Mouse (Mus musculus) myocyte (in vitro differentiated cells): Measurements from ENCODE around the gene Gmds.

Source experiments
- CEBPB ChIP-seq: IDR thresholded peaks from 2 replicates; pipeline ENCODE4 v1.6.1; 2011; ENCODE audit warnings: mild to moderate bottlenecking, moderate library complexity; ENCODE audit not compliant: poor library complexity, insufficient read depth, severe bottlenecking
- E2F4 ChIP-seq: IDR thresholded peaks from one replicate; pipeline ENCODE4 v1.6.1; 2011; ENCODE audit warnings: mild to moderate bottlenecking, control low read depth, moderate library complexity; ENCODE audit not compliant: insufficient read depth
- MAX ChIP-seq: IDR thresholded peaks from one replicate; pipeline ENCODE4 v1.6.1; 2011; ENCODE audit warnings: low read depth, mild to moderate bottlenecking, control low read depth
- MYOD1 ChIP-seq, 3 experiments: IDR thresholded peaks; one replicate each; pipeline ENCODE4 v1.6.1; 2011; ENCODE audit warnings: control low read depth in 2 of 3, low read depth in 2 of 3, mild to moderate bottlenecking in 2 of 3, moderate library complexity in 1 of 3; ENCODE audit not compliant: insufficient read length in 2 of 3, control insufficient read depth in 1 of 3
- POLR2A ChIP-seq: IDR thresholded peaks from one replicate; pipeline ENCODE4 v1.6.1; 2011; ENCODE audit warnings: low read depth, mild to moderate bottlenecking, control low read depth, moderate library complexity; ENCODE audit not compliant: insufficient read length
- POLR2AphosphoS2 ChIP-seq: IDR thresholded peaks from one replicate; pipeline ENCODE4 v1.6.1; 2011; ENCODE audit warnings: low read depth, control low read depth; ENCODE audit not compliant: insufficient read length
- REST ChIP-seq: IDR thresholded peaks from one replicate; pipeline ENCODE4 v1.6.1; 2011; ENCODE audit warnings: mild to moderate bottlenecking, control low read depth, moderate library complexity; ENCODE audit not compliant: insufficient read depth, insufficient read length
- SRF ChIP-seq: IDR thresholded peaks from one replicate; pipeline ENCODE4 v1.6.1; 2011; ENCODE audit warnings: low read depth; ENCODE audit not compliant: control insufficient read depth, insufficient read length
- TCF12 ChIP-seq: IDR thresholded peaks from one replicate; pipeline ENCODE4 v1.6.1; 2011; ENCODE audit warnings: mild to moderate bottlenecking, control low read depth; ENCODE audit not compliant: poor library complexity, insufficient read depth, severe bottlenecking
- TCF3 ChIP-seq: IDR thresholded peaks from one replicate; pipeline ENCODE4 v1.6.1; 2011; ENCODE audit warnings: low read depth, control low read depth; ENCODE audit not compliant: insufficient read length
- USF1 ChIP-seq: IDR thresholded peaks from one replicate; pipeline ENCODE4 v1.6.1; 2011; ENCODE audit warnings: low read depth, mild to moderate bottlenecking, control low read depth, moderate library complexity

- TF ChIP-seq POLR2A = no peak
- TF ChIP-seq CEBPB = no peak
- no peak for TF ChIP-seq E2F4
- TF ChIP-seq MAX = no peak
- no peak for TF ChIP-seq POLR2AphosphoS2
- TF ChIP-seq REST = no peak
- TF ChIP-seq MYOD1 (IDR thresholded peaks at IDR 0.05; ENCODE audit: control insufficient read depth in 1 of 3, insufficient read length in 2 of 3, low read depth in 2 of 3) = no peak
- TF ChIP-seq SRF = no peak
- no peak for TF ChIP-seq TCF3
- no peak for TF ChIP-seq USF1
- no peak for TF ChIP-seq TCF12
Measured at GRCm38 (mm10) chr13:31873269-31873668, 465.3 kb downstream of the Gmds start.
